Mouse (Mus musculus) megakaryocyte, embryonic 14.5 days (primary cell): ENCODE results near the gene Nus1.

Experiments
- FLI1 ChIP-seq: IDR thresholded peaks from 2 replicates; pipeline ENCODE4 v1.6.1; 2012; ENCODE audit warnings: low read length, inconsistent platforms, mixed read lengths
- GATA1 ChIP-seq: IDR thresholded peaks from 3 replicates; pipeline ENCODE4 v1.6.1; 2012; ENCODE audit warnings: mixed read lengths, low read length, inconsistent platforms, borderline replicate concordance

DNA sequence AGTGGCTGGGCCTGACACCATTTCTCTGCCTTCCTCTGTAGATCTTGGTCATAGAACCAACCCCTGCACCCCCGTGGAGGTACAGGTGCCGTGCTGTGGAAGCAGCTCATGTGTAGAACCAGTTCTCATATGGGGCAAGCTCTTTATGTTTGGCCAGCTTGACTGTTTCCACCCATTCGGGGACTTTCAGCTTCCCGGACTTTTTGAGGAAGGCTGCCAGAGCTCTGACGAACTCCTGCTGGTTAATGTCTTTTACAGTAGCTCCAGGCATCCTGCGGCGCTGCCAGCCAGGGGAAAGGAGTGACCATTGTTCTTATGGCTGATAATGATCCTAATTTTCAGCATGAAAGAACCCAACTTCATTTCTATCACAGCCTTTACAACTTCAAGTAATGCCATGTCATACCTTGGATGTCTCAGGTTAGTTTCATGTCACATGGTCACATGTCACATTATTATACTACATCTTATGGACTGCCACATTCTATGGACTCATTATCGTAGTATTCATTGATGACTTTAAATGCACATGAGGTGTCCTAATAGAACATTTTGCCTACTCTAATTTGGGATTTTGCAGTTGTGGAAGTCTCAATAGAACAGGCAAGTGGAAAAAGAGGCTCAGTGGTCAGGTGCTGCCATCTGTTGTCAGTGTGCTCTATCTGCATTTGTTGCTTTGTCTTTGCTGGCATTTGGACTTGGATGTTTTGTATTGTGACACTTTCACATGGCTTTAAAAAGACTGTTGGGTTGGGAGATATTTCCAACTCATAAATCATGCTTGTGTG lies 32.3 kb upstream of the Nus1 start:
- TF ChIP-seq GATA1 (no peak), FLI1 (no peak)
